Mouse (Mus musculus) cerebellum, adult (tissue): ENCODE results near the gene Prmt7.

Source experiments
- ATAC-seq: cut with Nextera tagmentation; 2 replicates; pipeline ENCODE4 v1.9.2; 2017; ENCODE audit warnings: mild to moderate bottlenecking, moderate library complexity, mixed read lengths; ENCODE audit not compliant: insufficient number of reproducible peaks, low FRiP score, low TSS enrichment

The Prmt7 gene

GRCm38 (mm10) chr8:106213959-106214358 is 3.2 kb downstream of the Prmt7 start:
- no peak for ATAC-seq

DNA sequence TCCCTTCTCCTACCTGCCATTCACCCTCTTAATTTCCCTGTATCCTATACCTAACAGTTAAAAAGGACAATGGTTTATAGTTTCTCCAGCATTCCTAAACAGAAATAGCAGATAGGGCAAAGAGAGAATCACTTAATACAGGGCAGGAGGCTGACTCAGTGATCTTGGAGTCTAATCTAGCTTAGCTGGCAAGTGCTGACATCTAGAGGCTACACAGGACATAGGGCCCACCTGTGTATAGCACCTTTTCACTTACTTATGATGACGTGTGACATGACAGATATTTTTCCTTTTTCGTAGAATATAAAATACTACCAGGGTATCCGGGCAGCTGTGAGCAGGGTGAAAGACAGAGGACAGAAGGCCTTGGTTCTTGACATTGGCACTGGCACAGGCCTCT is 8.9 kb downstream of the Prmt7 start:
- no peak for ATAC-seq

GRCm38 (mm10) chr8:106226589-106226988 is 15.9 kb downstream of the Prmt7 start:
- peak; percentile 45; the same call in 1 of the 2 replicates for ATAC-seq

DNA sequence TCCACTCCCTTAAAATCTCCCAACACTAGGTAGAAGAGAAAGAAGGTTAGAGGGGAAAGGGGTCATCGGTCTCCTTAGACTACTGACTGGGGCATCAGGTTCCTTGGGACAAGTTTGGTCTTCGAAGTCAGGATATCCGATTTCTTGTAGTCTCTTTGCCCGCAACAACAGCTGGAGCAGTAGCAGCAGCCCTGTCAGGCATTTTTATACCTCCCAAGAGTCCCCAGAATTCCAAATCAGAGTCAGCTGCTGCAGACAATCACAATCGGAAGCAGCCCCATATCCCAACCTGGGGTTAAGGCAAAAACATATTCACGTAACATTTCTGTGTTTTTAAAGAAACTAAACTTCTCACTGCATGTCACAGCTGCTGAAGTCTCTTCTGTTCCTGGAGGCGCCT is 20.8 kb downstream of the Prmt7 start:
- ATAC-seq, result no peak

DNA sequence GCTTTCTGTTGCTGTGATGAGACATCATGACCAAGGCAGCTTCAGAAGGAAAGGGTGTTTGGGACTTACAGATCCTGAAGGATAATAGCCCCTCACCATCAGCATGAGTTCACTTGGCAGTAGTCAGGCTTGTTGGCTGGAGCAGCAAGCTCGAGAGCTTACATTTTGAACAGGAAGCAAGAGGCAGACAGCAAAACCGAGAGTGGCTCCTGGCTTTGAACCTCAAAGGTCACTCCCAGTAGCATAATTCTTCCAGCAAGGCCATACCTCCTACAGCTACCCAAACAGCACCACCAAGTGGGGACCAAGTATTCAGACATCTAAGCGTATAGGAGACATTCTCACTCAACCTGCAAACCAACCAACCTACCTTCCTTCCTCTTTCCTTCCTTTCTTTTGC is 22.0 kb downstream of the Prmt7 start:
- ATAC-seq, result no peak

- no peak for ATAC-seq
Measured at GRCm38 (mm10) chr8:106234567-106235261, 24.0 kb downstream of the Prmt7 start.

- ATAC-seq, result no peak
Measured at GRCm38 (mm10) chr8:106237106-106237505, 26.4 kb downstream of the Prmt7 start.

DNA sequence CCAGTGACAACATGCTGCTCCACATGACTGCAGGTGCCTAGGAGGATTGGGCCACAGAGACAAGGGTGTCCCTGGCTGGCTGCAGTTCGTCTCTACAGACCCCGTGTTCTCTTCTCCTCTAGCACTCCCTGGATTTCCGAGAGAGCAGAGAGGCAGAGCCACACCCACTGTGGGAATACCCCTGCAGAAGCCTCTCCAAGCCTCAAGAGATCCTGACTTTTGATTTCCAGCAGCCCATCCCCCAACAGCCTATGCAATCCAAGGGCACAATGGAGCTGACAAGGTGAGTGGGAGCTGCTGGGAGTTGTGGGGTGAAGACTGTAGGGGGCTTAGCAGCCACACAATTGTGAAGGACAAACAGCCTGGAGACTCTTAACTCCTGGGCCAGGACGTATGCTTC is 39.5 kb downstream of the Prmt7 start:
- no peak for ATAC-seq

DNA sequence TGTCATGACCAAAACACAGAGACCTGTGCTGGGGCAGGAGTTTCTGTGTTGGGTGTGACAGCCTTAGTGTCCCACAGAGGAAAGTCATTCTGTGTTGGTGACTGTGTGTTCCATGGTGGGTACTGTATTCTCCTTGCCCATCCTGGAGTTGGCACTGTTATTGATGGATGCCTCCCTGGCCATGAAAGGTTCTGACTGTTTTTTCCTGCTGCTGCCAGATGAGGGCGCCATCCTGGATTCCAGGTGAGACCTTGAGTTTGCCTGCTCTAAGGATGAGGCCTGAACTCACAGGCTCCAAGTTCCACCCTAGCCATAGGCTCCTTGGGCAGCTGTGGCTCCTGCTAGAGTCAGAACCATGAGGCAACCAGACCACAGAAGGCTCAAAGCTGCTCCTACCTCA is 47.4 kb downstream of the Prmt7 start:
- no peak for ATAC-seq

- ATAC-seq, result peak; percentile 67; the same call in 1 of the 2 replicates
Measured at GRCm38 (mm10) chr8:106259579-106260255, 49.0 kb downstream of the Prmt7 start.

- no peak for ATAC-seq
Measured at GRCm38 (mm10) chr8:106260894-106261293, 50.2 kb downstream of the Prmt7 start.

DNA sequence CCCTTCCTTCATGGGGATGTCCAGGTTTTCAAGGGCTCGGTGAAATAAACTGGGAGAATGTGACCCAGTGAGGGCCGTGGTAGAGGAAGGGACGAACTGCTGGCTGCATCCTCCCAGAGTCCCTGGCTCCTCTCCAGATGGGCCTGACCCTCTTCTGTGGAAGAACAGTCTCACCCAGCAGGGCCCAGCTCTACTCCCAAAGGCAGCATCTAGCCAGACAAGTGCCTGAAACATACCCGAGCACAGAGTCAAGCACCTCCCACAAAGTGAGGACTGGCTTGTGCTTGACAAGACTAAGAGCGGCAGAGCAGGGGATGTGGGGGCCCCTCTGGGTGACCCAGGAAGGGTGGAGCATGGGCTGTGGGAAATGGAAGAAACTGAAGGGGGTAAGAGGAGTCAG is 51.6 kb downstream of the Prmt7 start:
- no peak for ATAC-seq

GRCm38 (mm10) chr8:106263928-106264327 is 53.2 kb downstream of the Prmt7 start:
- no peak for ATAC-seq

DNA sequence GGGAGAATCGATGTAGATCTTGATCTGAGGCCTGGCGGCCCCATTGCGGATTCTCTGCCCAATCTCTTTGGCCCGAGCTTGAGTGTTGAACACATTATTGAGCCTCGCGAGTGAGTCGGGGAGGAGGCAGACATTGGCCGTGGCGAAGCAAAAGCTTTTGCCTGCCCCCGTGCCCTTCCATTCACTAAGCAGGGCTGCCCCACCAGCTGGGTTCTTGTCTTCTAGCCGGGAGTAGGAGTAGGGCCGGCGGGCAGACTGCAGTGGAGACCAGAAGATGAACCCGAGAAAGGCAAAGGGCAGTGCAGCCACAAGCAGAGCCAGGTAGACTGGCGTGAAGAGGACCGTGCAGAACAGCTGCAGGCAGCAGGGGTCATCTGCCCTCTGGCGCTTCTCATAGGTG is 54.7 kb downstream of the Prmt7 start:
- ATAC-seq, result no peak

DNA sequence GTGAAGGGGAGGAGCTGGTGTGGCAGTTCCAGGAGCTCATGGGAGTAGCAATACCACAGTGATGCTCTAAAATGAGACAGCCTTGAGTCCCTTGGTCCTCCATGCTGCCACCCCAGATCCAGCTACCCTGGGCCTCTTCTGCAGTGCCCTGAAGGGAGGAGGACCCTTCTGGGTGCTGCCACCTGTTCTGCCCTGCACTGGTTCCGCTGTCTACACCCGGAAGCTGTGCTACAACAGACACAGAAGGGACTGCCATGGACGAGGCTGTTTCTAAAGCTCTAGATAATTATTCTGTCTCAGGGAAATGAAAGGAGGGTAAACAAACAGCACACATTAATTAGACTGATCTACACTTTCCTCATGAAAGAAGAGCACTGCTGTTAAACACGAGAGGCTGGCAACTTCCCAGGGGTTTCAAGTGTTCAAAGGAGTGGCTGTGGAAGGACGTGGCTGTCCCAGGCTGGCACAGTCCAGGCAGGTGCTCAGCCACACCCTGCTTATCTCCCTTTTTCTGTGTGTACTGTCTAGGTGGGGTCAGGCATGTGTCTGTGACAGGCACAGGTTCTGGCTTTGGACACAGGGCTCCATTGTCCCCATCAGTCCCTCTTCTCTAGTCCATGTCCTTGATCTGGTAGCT is 58.1 kb downstream of the Prmt7 start:
- ATAC-seq, result no peak

DNA sequence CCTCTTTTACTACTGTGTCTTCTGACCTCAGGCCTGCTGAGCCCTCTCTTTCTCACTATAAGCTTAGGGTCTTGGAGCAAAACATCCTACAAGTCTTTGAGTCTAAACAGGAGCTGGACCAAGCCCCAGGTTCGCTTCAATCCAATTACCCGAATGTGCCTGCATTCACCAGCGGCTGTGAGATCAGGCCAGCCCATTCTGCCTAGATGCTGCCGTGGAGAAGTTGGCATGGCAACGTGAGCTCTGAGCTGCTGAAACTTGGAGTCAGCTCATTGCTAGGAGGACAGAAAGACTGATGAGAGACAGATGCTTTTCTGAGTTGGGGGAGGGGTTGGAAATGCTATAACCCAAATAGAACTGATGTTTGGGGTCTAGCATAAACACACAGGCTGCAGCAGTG is 60.1 kb downstream of the Prmt7 start:
- ATAC-seq, result no peak

DNA sequence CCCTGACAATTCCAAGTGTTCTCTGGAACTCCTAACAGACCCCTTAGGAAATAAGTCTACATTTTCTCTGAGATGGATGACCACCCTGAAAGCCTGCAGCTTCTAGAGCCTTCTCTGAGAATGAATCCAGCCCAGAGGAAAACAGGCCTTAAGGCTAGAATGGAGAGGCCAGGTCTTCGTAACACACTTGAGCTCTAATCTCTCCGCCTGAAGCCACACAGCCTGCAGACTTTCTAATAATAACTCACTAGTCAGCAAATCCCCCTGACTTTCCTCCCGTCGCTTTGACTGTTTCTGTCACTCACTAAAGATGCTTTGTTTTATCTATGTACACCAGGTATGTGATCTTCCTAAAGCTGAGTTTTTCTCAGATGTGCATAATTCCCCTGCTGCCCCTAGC is 60.6 kb downstream of the Prmt7 start:
- no peak for ATAC-seq

DNA sequence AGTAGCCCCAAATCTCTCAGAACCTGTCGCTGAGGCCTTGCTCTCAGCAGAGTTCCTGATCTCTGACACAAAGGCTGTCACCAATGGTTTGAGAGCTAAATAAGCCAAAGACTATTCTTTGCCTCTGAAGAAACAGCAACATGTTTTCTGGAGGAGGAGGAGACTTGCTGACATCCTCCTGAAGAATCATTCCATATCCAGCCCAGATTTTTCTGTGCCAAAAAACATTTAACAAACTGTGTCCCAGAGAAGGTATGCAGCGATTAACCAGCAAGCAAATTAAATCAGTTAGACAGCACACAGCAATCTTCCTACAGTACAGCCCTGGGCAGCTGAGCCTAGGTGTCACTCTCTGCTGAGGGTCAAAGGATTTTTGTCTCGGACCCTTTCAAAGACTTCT is 62.7 kb downstream of the Prmt7 start:
- no peak for ATAC-seq

DNA sequence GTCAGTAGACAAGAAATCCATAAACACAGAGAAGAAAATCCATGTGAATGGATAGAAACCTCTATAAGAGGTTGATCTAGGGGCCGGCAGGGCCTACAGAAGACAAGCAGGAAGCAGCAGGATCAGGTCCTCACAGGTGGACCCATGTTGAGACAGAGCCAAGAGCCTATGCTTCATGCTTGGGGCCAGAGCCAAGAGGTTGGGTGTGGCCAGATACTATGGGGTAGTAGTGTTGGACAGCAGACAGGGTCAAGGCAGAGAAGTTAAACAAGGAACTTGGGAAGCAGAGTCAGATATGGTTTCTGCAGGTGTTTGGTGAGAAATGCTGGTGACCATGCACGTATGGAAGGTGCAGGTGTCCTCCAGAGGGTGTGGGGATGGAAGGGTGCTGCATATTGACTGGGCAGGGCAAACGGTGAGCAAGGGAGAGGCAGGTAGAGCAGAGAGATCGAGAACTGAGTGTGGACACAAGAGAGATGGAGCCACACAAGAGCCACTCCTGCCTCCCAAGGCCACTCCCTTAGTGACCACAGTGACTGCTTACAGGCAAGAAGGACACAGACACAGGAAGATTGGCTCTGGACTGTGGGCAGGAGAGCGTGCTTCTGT is 66.1 kb downstream of the Prmt7 start:
- no peak for ATAC-seq

DNA sequence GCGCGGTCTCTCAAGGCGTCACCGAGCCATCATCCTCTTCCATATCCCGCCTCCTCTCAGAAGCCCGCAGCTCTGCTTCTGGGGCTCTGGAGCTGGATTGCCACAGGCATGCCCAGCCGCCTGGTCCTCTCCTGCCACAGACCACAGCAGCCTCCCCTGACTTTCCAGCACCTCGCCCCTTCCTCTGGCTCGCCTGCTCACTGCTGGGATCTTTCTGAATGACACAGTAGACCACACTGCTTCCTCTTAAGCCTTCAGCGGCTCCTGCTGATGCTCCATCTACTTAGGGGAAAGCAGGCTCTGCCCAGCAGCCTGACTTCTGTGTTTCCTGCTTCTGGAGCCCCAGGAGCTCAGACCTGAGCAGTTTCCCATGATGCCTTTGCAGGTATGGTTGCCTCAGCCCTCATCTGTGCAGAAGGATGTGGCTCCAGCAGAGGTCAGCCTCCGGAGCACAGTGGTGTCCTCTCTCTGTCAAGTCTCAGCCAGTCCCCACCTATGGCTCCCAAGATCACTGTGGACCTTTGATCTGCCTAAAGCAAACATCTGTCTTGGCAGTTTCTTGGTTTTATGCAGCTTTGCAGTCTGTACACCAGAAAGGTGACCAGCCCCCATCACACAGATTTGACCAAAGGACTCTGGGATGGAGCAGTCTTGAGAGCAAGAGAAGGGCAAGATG is 67.8 kb downstream of the Prmt7 start:
- ATAC-seq, result no peak

DNA sequence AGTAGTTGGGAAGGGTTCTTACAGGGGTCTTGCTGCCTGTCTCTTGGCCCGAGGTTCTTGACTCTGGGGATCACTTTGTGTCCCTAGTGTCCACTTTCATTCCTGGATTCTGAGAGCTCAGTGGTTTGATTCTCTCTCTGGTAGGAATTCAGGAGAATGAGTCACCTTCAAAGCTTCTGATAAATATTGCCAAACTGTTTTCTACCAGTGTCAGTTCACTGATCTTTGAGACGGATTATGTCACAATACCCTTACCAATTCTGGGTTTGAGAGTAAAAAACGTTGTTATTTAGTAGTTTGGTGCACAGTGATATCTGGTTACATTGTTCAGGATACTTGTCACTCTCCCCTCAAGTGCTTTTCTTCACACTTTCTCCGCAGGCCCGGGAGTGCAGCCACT is 69.4 kb downstream of the Prmt7 start:
- ATAC-seq, result no peak
